Mouse (Mus musculus): Measurements from ENCODE around the gene Ddhd1. TPM values are rescaled to one million over a fixed set of nuclear protein-coding genes. Genes with fewer than 3 reads are reported as not detected.

Gene Ddhd1
- total and polyA plus RNA-seq, 2 experiments from 2014 or later: 3.6 to 12.0 TPM

DNA sequence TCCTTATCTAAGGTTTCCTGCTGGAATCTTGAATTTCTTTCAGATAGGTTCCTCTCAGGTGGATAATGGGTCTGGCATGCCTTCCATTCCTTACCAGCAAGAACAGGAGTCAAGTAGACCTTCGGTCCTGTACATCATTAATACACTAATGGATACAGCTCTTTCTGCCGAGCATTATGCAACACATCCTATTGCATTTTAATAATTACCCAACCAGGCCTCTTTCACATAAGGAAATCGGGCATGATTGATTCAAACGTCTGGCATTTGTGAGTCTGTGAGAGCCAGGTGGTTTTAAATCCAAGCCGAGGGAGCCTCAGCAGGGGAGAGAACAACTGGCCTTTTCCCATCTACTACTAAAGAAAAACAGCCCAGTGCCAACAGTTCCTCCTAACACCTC lies 3.6 kb upstream of the Ddhd1 start:
- Histone ChIP-seq H3K4me2 (ENCODE audit: low read depth, low read length) (no peak overlapping the region), H3K9me3 (replicated peaks; ENCODE audit: control insufficient read depth, low read length) (no peaks in the 10 kb centered on the region), H3K9ac (replicated peaks; ENCODE audit: low read depth, low read length) (no peak overlapping the region), H3K36me3 (replicated peaks; ENCODE audit: control insufficient read depth, insufficient read depth, low read length) (no peaks in the 10 kb centered on the region), H3K4me1 (ENCODE audit: control insufficient read depth, insufficient read depth) (peaks cover 9% of the 10 kb centered on the region), H3K4me3 (ENCODE audit: low read depth, low read length) (no peak overlapping the region), H3K27me3 (ENCODE audit: control insufficient read depth, insufficient read depth, low read length) (no peaks in the 10 kb centered on the region), H3K27ac (ENCODE audit: low read depth) (no peak overlapping the region)
- 45% methylated on average over 5 of the region's 5 CpGs for WGBS
- TF ChIP-seq CTCF (IDR thresholded peaks at IDR 0.05; ENCODE audit: low read depth): no peak
- no peak for TF ChIP-seq EP300 (IDR thresholded peaks at IDR 0.05; ENCODE audit: low read depth)
- ATAC-seq (ENCODE audit: insufficient read depth, low read depth) (no peak), DNase-seq (ENCODE audit: low spot score) (no peak)

DNA sequence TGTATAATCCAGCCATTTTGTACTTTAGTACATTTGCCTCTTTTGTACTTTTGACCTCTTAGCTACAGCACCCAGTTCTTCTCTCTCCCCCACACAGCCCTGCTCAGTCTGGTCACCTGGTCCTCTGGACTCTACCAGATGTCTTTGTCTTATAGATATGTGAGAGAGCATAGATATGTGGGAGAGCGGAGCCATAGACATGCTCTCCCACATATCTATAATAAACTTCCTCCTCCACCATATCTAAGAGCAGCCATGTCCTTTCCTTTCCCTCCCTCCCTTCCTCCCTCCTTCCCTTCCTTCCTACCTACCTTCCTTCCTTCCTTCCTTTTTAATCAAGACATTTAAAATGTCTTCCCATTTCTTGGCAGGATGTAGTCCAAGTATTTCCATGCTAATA lies 2.4 kb upstream of the Ddhd1 start:
- Histone ChIP-seq H3K4me2 (ENCODE audit: low read depth, low read length) (no peak overlapping the region), H3K9me3 (replicated peaks; ENCODE audit: control insufficient read depth, low read length) (no peaks in the 10 kb centered on the region), H3K9ac (replicated peaks; ENCODE audit: low read depth, low read length) (no peak overlapping the region), H3K36me3 (replicated peaks; ENCODE audit: control insufficient read depth, insufficient read depth, low read length) (no peaks in the 10 kb centered on the region), H3K4me3 (ENCODE audit: low read depth, low read length) (no peak overlapping the region), H3K4me1 (ENCODE audit: control insufficient read depth, insufficient read depth) (peaks cover 20% of the 10 kb centered on the region), H3K27me3 (ENCODE audit: control insufficient read depth, insufficient read depth, low read length) (no peaks in the 10 kb centered on the region), H3K27ac (ENCODE audit: low read depth) (no peak overlapping the region)
- TF ChIP-seq CTCF (IDR thresholded peaks at IDR 0.05; ENCODE audit: low read depth) (no peak), EP300 (IDR thresholded peaks at IDR 0.05; ENCODE audit: low read depth) (no peak)
- ATAC-seq (ENCODE audit: insufficient read depth, low read depth) (no peak), DNase-seq (ENCODE audit: low spot score) (no peak)
- 48% methylated on average over 1 of the region's 1 CpGs for WGBS

- DNase-seq (ENCODE audit: low spot score) (peak; percentile 30), ATAC-seq (ENCODE audit: insufficient read depth, low read depth) (peak; percentile 33)
- Histone ChIP-seq H3K9ac (replicated peaks; ENCODE audit: low read depth, low read length) (peak overlapping the region; percentile 86), H3K4me3 (ENCODE audit: low read depth, low read length) (peak overlapping the region; percentile 86), H3K4me1 (ENCODE audit: control insufficient read depth, insufficient read depth) (peaks cover 45% of the 10 kb centered on the region), H3K4me2 (ENCODE audit: low read depth, low read length) (peak overlapping the region; percentile 94), H3K27me3 (ENCODE audit: control insufficient read depth, insufficient read depth, low read length) (no peaks in the 10 kb centered on the region), H3K9me3 (replicated peaks; ENCODE audit: control insufficient read depth, low read length) (no peaks in the 10 kb centered on the region), H3K27ac (ENCODE audit: low read depth) (peak overlapping the region; percentile 84), H3K36me3 (replicated peaks; ENCODE audit: control insufficient read depth, insufficient read depth, low read length) (no peaks in the 10 kb centered on the region)
- under 1% methylated on average over 69 of the region's 69 CpGs for whole genome bisulfite sequencing
- TF ChIP-seq CTCF (IDR thresholded peaks at IDR 0.05; ENCODE audit: low read depth) (no peak), EP300 (IDR thresholded peaks at IDR 0.05; ENCODE audit: low read depth) (no peak)
Measured at GRCm38 (mm10) chr14:45656831-45657640, 907 bp downstream of the Ddhd1 start.

- H3K36me3 ChIP-seq (replicated peaks; ENCODE audit: control insufficient read depth, insufficient read depth, low read length): no peaks in the 10 kb centered on the region
- no peaks in the 10 kb centered on the region for H3K9me3 ChIP-seq (replicated peaks; ENCODE audit: control insufficient read depth, low read length)
- peaks cover 45% of the 10 kb centered on the region for H3K4me1 ChIP-seq (ENCODE audit: control insufficient read depth, insufficient read depth)
- TF ChIP-seq EP300 (IDR thresholded peaks at IDR 0.05; ENCODE audit: low read depth): no peak
- TF ChIP-seq CTCF (IDR thresholded peaks at IDR 0.05; ENCODE audit: low read depth): no peak
- ATAC-seq (ENCODE audit: insufficient read depth, low read depth) (no peak), DNase-seq (ENCODE audit: low spot score) (no peak)
- no peak overlapping the region for H3K4me3 ChIP-seq (ENCODE audit: low read depth, low read length)
- no peak overlapping the region for H3K27ac ChIP-seq (ENCODE audit: low read depth)
- no peak overlapping the region for H3K4me2 ChIP-seq (ENCODE audit: low read depth, low read length)
- H3K27me3 ChIP-seq (ENCODE audit: control insufficient read depth, insufficient read depth, low read length): no peaks in the 10 kb centered on the region
- no peak overlapping the region for H3K9ac ChIP-seq (replicated peaks; ENCODE audit: low read depth, low read length)
- 68% methylated on average over 13 of the region's 13 CpGs for WGBS
Measured at GRCm38 (mm10) chr14:45654876-45655416, 3.0 kb downstream of the Ddhd1 start.

DNA sequence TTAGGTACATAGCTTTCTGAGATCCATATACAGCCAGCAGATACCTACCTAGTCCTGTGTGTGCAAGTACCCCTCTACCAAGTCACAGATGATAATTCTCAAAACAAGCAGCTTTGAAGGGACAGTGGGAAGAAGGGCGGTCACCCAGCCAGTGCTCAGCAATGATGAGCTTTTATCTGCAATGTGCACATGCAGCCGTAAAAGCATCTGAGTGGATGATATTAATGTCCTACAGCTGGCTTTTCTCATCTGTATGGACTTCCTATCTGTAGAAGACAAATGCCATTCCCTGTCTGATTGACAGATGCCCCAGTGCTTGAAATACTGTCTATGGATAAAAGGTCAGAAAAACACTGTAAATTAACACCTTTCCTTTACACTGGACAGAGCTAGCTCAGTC lies 4.2 kb downstream of the Ddhd1 start:
- no peak for TF ChIP-seq CTCF (IDR thresholded peaks at IDR 0.05; ENCODE audit: low read depth)
- TF ChIP-seq EP300 (IDR thresholded peaks at IDR 0.05; ENCODE audit: low read depth): no peak
- ATAC-seq (ENCODE audit: insufficient read depth, low read depth) (no peak), DNase-seq (ENCODE audit: low spot score) (no peak)
- no peak overlapping the region for H3K4me2 ChIP-seq (ENCODE audit: low read depth, low read length)
- WGBS: 40% methylated on average over 2 of the region's 2 CpGs
- peaks cover 51% of the 10 kb centered on the region for H3K4me1 ChIP-seq (ENCODE audit: control insufficient read depth, insufficient read depth)
- no peaks in the 10 kb centered on the region for H3K36me3 ChIP-seq (replicated peaks; ENCODE audit: control insufficient read depth, insufficient read depth, low read length)
- H3K9me3 ChIP-seq (replicated peaks; ENCODE audit: control insufficient read depth, low read length): no peaks in the 10 kb centered on the region
- H3K4me3 ChIP-seq (ENCODE audit: low read depth, low read length): no peak overlapping the region
- no peaks in the 10 kb centered on the region for H3K27me3 ChIP-seq (ENCODE audit: control insufficient read depth, insufficient read depth, low read length)
- H3K27ac ChIP-seq (ENCODE audit: low read depth): no peak overlapping the region
- H3K9ac ChIP-seq (replicated peaks; ENCODE audit: low read depth, low read length): no peak overlapping the region
